Comparison of ENCODE assay signal across 9 mouse cellular contexts in genomic region chr16:16896015-16896381, GRCm38 (mm10). TPM values are rescaled to one million over a fixed set of nuclear protein-coding genes. Genes with fewer than 3 reads are reported as not detected.
DNase-seq lines count a peak whose midpoint lies in the region; ATAC-seq and TF ChIP-seq lines count a peak whose summit lies in the region.
"Had no signal": no experiment of that assay in that cellular context is flagged by ENCODE, and none has a peak within 500 bp of the region (broad histone marks: within the 10 kb centered on the region; RNA-seq: fewer than 3 reads in every experiment).

No protein-coding gene starts in this region.

- no peak overlapping the region for H3K27ac ChIP-seq in heart, embryonic 14.5 days (replicated peaks in 1 of 2; ENCODE audit: control insufficient read depth in 1 of 2, insufficient read depth in 1 of 2, low read depth in 2 of 2, low read length in 2 of 2)
- 0 out of 2 replicates have a peak overlapping the region, but pooled peaks have one; percentile 12 for H3K27ac ChIP-seq in MEL (ENCODE audit: control insufficient read depth, low read depth, low read length)
- H3K27ac ChIP-seq in hindbrain, embryonic 13.5 days, result peak overlapping the region; percentile 79
- peak overlapping the region; percentile 74 for H3K27ac ChIP-seq in midbrain, embryonic 13.5 days

- H3K4me1 ChIP-seq in heart, embryonic 14.5 days (ENCODE audit: control insufficient read depth in 2 of 2, insufficient read depth in 2 of 2, low read length in 2 of 2), result peaks cover 2 to 9% of the 10 kb centered on the region in 2 experiments; a peak in 3 of 4 replicates
- peaks cover 0 to 7% of the 10 kb centered on the region in 2 experiments; a peak in 2 of 4 replicates for H3K4me1 ChIP-seq in MEL (ENCODE audit: control insufficient read depth in 1 of 2, insufficient read depth in 2 of 2, low read length in 2 of 2)
- H3K4me1 ChIP-seq in hindbrain, embryonic 13.5 days (replicated peaks), result peaks cover 30% of the 10 kb centered on the region
- peaks cover 24% of the 10 kb centered on the region for H3K4me1 ChIP-seq in midbrain, embryonic 13.5 days (replicated peaks)

- no peak for ATAC-seq in heart, embryonic 14.5 days (ENCODE audit: insufficient number of reproducible peaks, insufficient read depth, low FRiP score, low read depth)
- ATAC-seq in hindbrain, embryonic 13.5 days (ENCODE audit: low FRiP score), result peak; percentile 87; the same call in 1 of the 2 replicates
- no peak for ATAC-seq in midbrain, embryonic 13.5 days

- 0 out of 2 replicates have a peak overlapping the region, but pooled peaks have one; percentile 28 for H3K9ac ChIP-seq in heart, embryonic 14.5 days (ENCODE audit: low read length)
- peak overlapping the region; percentile 48 for H3K9ac ChIP-seq in MEL (ENCODE audit: control insufficient read depth, low read depth, low read length, poor library complexity, severe bottlenecking)
- peak overlapping the region; percentile 80 for H3K9ac ChIP-seq in hindbrain, embryonic 13.5 days
- 0 out of 2 replicates have a peak overlapping the region, but pooled peaks have one; percentile 14 for H3K9ac ChIP-seq in midbrain, embryonic 13.5 days (replicated peaks)

- 30% methylated on average over 4 of the region's 4 CpGs for WGBS in heart, embryonic 14.5 days
- 33% methylated on average over 4 of the region's 4 CpGs for WGBS in hindbrain, embryonic 13.5 days
- WGBS in midbrain, embryonic 13.5 days, result 23% methylated on average over 4 of the region's 4 CpGs

- DNase-seq in heart, adult 11 months, result no peak
- no peak for DNase-seq in MEL (ENCODE audit: low read depth, low spot score)
- DNase-seq in right cerebral cortex, adult 18-20 months, result no peak
- DNase-seq in cerebellum, adult 11 months, result no peak
- DNase-seq in urinary bladder, adult 18-20 months (ENCODE audit: low spot score in 2 of 2), result no peak

- H3K4me2 ChIP-seq in heart, embryonic 14.5 days (ENCODE audit: low read length), result peak overlapping the region; percentile 77; the same call in 1 of the 2 replicates
- peak overlapping the region; percentile 85 for H3K4me2 ChIP-seq in hindbrain, embryonic 13.5 days
- peak overlapping the region; percentile 83 for H3K4me2 ChIP-seq in midbrain, embryonic 13.5 days (replicated peaks)

- TF ChIP-seq CTCF in MEL (IDR thresholded peaks at IDR 0.05 in 2 of 3, conservative IDR thresholded peaks at IDR 0.05 in 1 of 3; ENCODE audit: control insufficient read depth in 1 of 3, insufficient read depth in 1 of 3, low read depth in 2 of 3, low read length in 3 of 3, poor library complexity in 1 of 3, severe bottlenecking in 1 of 3), result no peak

- peaks cover 40% of the 10 kb centered on the region for H3K36me3 ChIP-seq in heart, embryonic 14.5 days (ENCODE audit: control insufficient read depth, insufficient read depth, low read length)
- peaks cover 0 to 5% of the 10 kb centered on the region in 2 experiments; a peak in 3 of 4 replicates for H3K36me3 ChIP-seq in MEL (ENCODE audit: control insufficient read depth in 1 of 2, insufficient read depth in 2 of 2, low read length in 2 of 2)
- peaks cover 36% of the 10 kb centered on the region for H3K36me3 ChIP-seq in hindbrain, embryonic 13.5 days
- H3K36me3 ChIP-seq in midbrain, embryonic 13.5 days, result peaks cover 42% of the 10 kb centered on the region

- H3K4me3 ChIP-seq in heart, embryonic 14.5 days (ENCODE audit: control insufficient read depth in 1 of 2, insufficient read depth in 1 of 2, low read depth in 1 of 2, low read length in 2 of 2), result no peak overlapping the region
- H3K4me3 ChIP-seq in MEL (ENCODE audit: control insufficient read depth in 1 of 2, insufficient read depth in 1 of 2, low read depth in 2 of 2, low read length in 2 of 2), result no peak overlapping the region
- H3K4me3 ChIP-seq in hindbrain, embryonic 13.5 days, result peak overlapping the region; percentile 64
- H3K4me3 ChIP-seq in midbrain, embryonic 13.5 days (replicated peaks), result peak overlapping the region; percentile 67; the same call in 1 of the 2 replicates

- no peak for TF ChIP-seq POLR2A in MEL (IDR thresholded peaks at IDR 0.05; ENCODE audit: control insufficient read depth in 1 of 2, insufficient read depth in 1 of 2, low read depth in 1 of 2, low read length in 2 of 2, poor library complexity in 1 of 2)

- TF ChIP-seq RAD21 in MEL (IDR thresholded peaks at IDR 0.05; ENCODE audit: low read depth, low read length), result no peak

- TF ChIP-seq EP300 in MEL (IDR thresholded peaks at IDR 0.05; ENCODE audit: low read depth in 1 of 2, low read length in 2 of 2), result no peak

- H3K9me3 ChIP-seq in heart, embryonic 14.5 days (ENCODE audit: control insufficient read depth, low read length), result no peaks in the 10 kb centered on the region
- H3K9me3 ChIP-seq in MEL (replicated peaks; ENCODE audit: insufficient read depth, low read length), result no peaks in the 10 kb centered on the region
- no peaks in the 10 kb centered on the region for H3K9me3 ChIP-seq in hindbrain, embryonic 13.5 days
- no peaks in the 10 kb centered on the region for H3K9me3 ChIP-seq in midbrain, embryonic 13.5 days

- H3K27me3 ChIP-seq in heart, embryonic 14.5 days (ENCODE audit: control insufficient read depth, insufficient read depth, low read length), result no peaks in the 10 kb centered on the region
- no peaks in the 10 kb centered on the region for H3K27me3 ChIP-seq in MEL (ENCODE audit: control insufficient read depth in 1 of 2, insufficient read depth in 2 of 2, low read length in 2 of 2)
- H3K27me3 ChIP-seq in hindbrain, embryonic 13.5 days, result no peaks in the 10 kb centered on the region
- H3K27me3 ChIP-seq in midbrain, embryonic 13.5 days, result no peaks in the 10 kb centered on the region

- H3K79me2 ChIP-seq in MEL (ENCODE audit: control insufficient read depth, insufficient read depth, low read length, poor library complexity), result peaks cover 6% of the 10 kb centered on the region

TF ChIP-seq in MEL, 35 proteins besides CTCF, POLR2A, EP300 and RAD21:
- TF ChIP-seq NRF1 (IDR thresholded peaks at IDR 0.05; ENCODE audit: insufficient read depth, low read depth, low read length, poor library complexity, severe bottlenecking) (no peak), GATA1 (IDR thresholded peaks at IDR 0.05; ENCODE audit: low read depth, low read length) (no peak), POLR2AphosphoS5 (IDR thresholded peaks at IDR 0.05; ENCODE audit: borderline replicate concordance, low read depth, low read length) (no peak), SMC3 (IDR thresholded peaks at IDR 0.05; ENCODE audit: low read depth, low read length) (no peak), USF2 (IDR thresholded peaks at IDR 0.05; ENCODE audit: borderline replicate concordance in 1 of 2, insufficient read depth in 1 of 2, low read depth in 1 of 2, low read length in 2 of 2) (no peak), ETS1 (IDR thresholded peaks at IDR 0.05; ENCODE audit: low read depth, low read length) (no peak), MAX (IDR thresholded peaks at IDR 0.05; ENCODE audit: low read length) (no peak), MYC (IDR thresholded peaks at IDR 0.05; ENCODE audit: low read depth, low read length) (no peak), MEF2A (IDR thresholded peaks at IDR 0.05; ENCODE audit: extremely low read depth, insufficient replicate concordance, low read depth, low read length, poor library complexity, severe bottlenecking) (no peak), BHLHE40 (IDR thresholded peaks at IDR 0.05; ENCODE audit: borderline replicate concordance, low read depth, low read length) (no peak)
TF ChIP-seq in MEL: peak in this region for 0.

RNA-seq across cellular contexts. Expression of gene Ppm1f, which starts 0.3 kb away (rescaled TPM):
- polyA plus RNA-seq in heart, embryonic 14.5 days (2014; fragmentation: Nextera tagmentation; extraction: Ambion mirVana), result 18.6 and 19.9 TPM in 2 replicates
- total RNA-seq in MEL (2012; rRNA removed), result 28.6 and 30.6 TPM in 2 replicates
- 10 to 100 TPM in 1 of 2 experiments, not detected in 1; 28.3 TPM for polyA plus RNA-seq in MEL (2012; ENCODE audit: insufficient read depth in 1 of 2, insufficient read length in 2 of 2, low read depth in 1 of 2, low replicate concordance in 2 of 2, missing spikeins in 1 of 2)
- polyA plus RNA-seq in hindbrain, embryonic 13.5 days (2015; fragmentation: Nextera tagmentation; extraction: Ambion mirVana), result 26.3 and 28.2 TPM in 2 replicates
- polyA plus RNA-seq in midbrain, embryonic 13.5 days (2015; fragmentation: Nextera tagmentation; extraction: Ambion mirVana), result 26.9 and 29.4 TPM in 2 replicates

RNA-seq across cellular contexts. Expression of gene Vpreb1, which starts 25.4 kb away (rescaled TPM):
- polyA plus RNA-seq in heart, embryonic 14.5 days (2014; fragmentation: Nextera tagmentation; extraction: Ambion mirVana), result 1.0 and 1.2 TPM in 2 replicates
- not detected in 2 replicates for total RNA-seq in MEL (2012; rRNA removed)
- under 1 TPM in 1 of 2 experiments, not detected in 1; 0.33 TPM for polyA plus RNA-seq in MEL (2012; ENCODE audit: insufficient read depth in 1 of 2, insufficient read length in 2 of 2, low read depth in 1 of 2, low replicate concordance in 2 of 2, missing spikeins in 1 of 2)
- 1.7 and 2.3 TPM in 2 replicates for polyA plus RNA-seq in hindbrain, embryonic 13.5 days (2015; fragmentation: Nextera tagmentation; extraction: Ambion mirVana)
- polyA plus RNA-seq in midbrain, embryonic 13.5 days (2015; fragmentation: Nextera tagmentation; extraction: Ambion mirVana), result 1.5 and 1.6 TPM in 2 replicates
- total RNA-seq: gastrocnemius, adult 18-20 months had no signal

RNA-seq across cellular contexts. Expression of gene Top3b, which starts 25.5 kb away (rescaled TPM):
- polyA plus RNA-seq in heart, embryonic 14.5 days (2014; fragmentation: Nextera tagmentation; extraction: Ambion mirVana), result 47.5 and 51.3 TPM in 2 replicates
- total RNA-seq in MEL (2012; rRNA removed), result 49.9 and 50.5 TPM in 2 replicates
- polyA plus RNA-seq in MEL (2012; ENCODE audit: insufficient read depth in 1 of 2, insufficient read length in 2 of 2, low read depth in 1 of 2, low replicate concordance in 2 of 2, missing spikeins in 1 of 2), result 10 to 100 TPM in 1 of 2 experiments, not detected in 1; 93.2 TPM
- 71.0 and 72.8 TPM in 2 replicates for polyA plus RNA-seq in hindbrain, embryonic 13.5 days (2015; fragmentation: Nextera tagmentation; extraction: Ambion mirVana)
- polyA plus RNA-seq in midbrain, embryonic 13.5 days (2015; fragmentation: Nextera tagmentation; extraction: Ambion mirVana), result 73.7 and 76.4 TPM in 2 replicates

RNA-seq across cellular contexts. Expression of gene Igll1, which starts 32.2 kb away (rescaled TPM):
- not detected in 2 replicates for polyA plus RNA-seq in heart, embryonic 14.5 days (2014; fragmentation: Nextera tagmentation; extraction: Ambion mirVana)
- not detected in 2 replicates for total RNA-seq in MEL (2012; rRNA removed)
- polyA plus RNA-seq in MEL (2012; ENCODE audit: insufficient read depth in 1 of 2, insufficient read length in 2 of 2, low read depth in 1 of 2, low replicate concordance in 2 of 2, missing spikeins in 1 of 2), result not detected
- polyA plus RNA-seq in hindbrain, embryonic 13.5 days (2015; fragmentation: Nextera tagmentation; extraction: Ambion mirVana), result 0.14 TPM in 1 of 2 replicates, not detected in the other
- polyA plus RNA-seq in midbrain, embryonic 13.5 days (2015; fragmentation: Nextera tagmentation; extraction: Ambion mirVana), result 0.21 and 0.24 TPM in 2 replicates
- total RNA-seq: gastrocnemius, adult 18-20 months had no signal

Comparison
In these comparisons a context has a peak if more than half of its experiments do, and no peak if none do; other contexts are left out.
1. H3K27ac ChIP-seq: peak in MEL (single experiment), hindbrain, embryonic 13.5 days (single experiment) and midbrain, embryonic 13.5 days (single experiment); none in heart, embryonic 14.5 days (0 of 2).
2. H3K4me3 ChIP-seq: peak in hindbrain, embryonic 13.5 days (single experiment) and midbrain, embryonic 13.5 days (single experiment); none in heart, embryonic 14.5 days (0 of 2) and MEL (0 of 2).
3. H3K9ac ChIP-seq: peak in every context shown above with its lines; median percentile 80 in hindbrain, embryonic 13.5 days; 48 in MEL; 28 in heart, embryonic 14.5 days; 14 in midbrain, embryonic 13.5 days.
4. Peak in every context shown above with its lines, with median percentiles within 50 percentile points of each other: H3K4me2 ChIP-seq.